Mouse (Mus musculus) olfactory bulb, adult 2 months (tissue): ENCODE data around the gene Etl4. TPM values are rescaled to one million over a fixed set of nuclear protein-coding genes. Genes with fewer than 3 reads are reported as not detected.

Experiments used
- H3K27ac ChIP-seq: fragments of 200-500 bp; 2 replicates; pipeline ENCODE4 v1.5.1; 2012; ENCODE audit warnings: low read depth, low read length; ENCODE audit not compliant: insufficient read depth
- H3K4me1 ChIP-seq: fragments of 200-500 bp; 2 replicates; pipeline ENCODE4 v1.6.1; 2012; ENCODE audit warnings: low read length; ENCODE audit not compliant: control insufficient read depth, insufficient read depth
- H3K4me3 ChIP-seq: fragments of 200-500 bp; 2 replicates; pipeline ENCODE4 v1.5.1; 2012; ENCODE audit warnings: mild to moderate bottlenecking, low read depth, low read length, moderate library complexity; ENCODE audit not compliant: insufficient read depth
- CTCF ChIP-seq: fragments of 200-500 bp; IDR thresholded peaks from 2 replicates; pipeline ENCODE4 v1.5.1; 2012; ENCODE audit warnings: low read depth, mild to moderate bottlenecking, low read length, moderate library complexity; ENCODE audit not compliant: insufficient read depth
- POLR2A ChIP-seq: fragments of 200-500 bp; IDR thresholded peaks from 2 replicates; pipeline ENCODE4 v1.6.1; 2012; ENCODE audit warnings: mild to moderate bottlenecking, low read depth, low read length, moderate library complexity; ENCODE audit not compliant: insufficient read depth
- WGBS: fragments of 180-500 bp; shearing (Covaris S2); methylation state at CpG from one replicate; pipeline ENCODE4 v1.1.7; 2018; 5-methylcytosine and 5-hydroxymethylcytosine counted together
- polyA plus RNA-seq: library from polyadenylated mRNA; stranded (reverse); fragments of >200 nt; gene quantifications from 2 replicates; pipeline ENCODE4 v1.2.4, GENCODE M21; 2012; ENCODE audit warnings: low replicate concordance; ENCODE audit not compliant: missing spikeins, insufficient read depth, insufficient read length

The Etl4 gene
- polyA plus RNA-seq, 1 experiment: not detected

DNA sequence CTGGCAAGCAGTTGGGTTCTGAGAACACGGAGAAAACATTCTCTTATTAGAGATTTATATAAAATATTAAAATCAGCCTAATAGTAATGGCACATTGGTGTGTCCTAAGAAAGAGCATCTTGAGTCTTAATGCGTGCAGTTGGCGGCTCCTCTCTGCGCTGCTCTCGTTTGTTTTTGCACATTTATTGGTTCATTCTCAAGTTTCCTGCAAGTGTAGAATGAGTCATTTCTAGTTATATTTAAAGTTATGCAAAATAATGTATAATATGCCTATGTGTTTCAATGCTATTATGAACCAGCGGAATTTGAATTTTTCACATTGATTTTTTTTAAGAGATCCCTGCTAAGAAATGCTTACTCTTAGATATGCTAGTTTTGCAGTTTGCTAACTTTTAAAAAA lies 35.6 kb downstream of the Etl4 start:
- TF ChIP-seq POLR2A (no peak), CTCF (no peak)
- no peak overlapping the region for H3K4me3 ChIP-seq
- no peak overlapping the region for H3K27ac ChIP-seq
- 76% methylated on average over 6 of the region's 6 CpGs for WGBS
- no peaks in the 10 kb centered on the region for H3K4me1 ChIP-seq

DNA sequence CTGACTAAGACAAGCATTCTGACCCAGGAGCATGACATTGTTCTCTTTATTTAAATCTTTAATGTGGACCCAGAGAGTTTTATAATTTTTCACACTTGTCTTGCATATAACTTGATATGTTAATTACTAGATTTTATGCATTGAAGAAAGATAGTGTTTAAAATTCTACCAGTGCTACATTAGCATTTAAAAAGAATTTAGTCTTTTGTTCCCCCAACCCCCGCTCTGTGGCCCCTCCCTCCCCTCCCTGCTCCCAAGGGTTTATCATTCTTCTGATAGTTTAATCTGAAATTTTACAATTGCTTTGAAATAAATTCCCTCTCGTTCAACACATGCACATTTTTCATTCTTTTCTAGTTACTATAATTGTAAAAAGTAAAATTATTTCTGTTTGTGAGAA lies 43.4 kb downstream of the Etl4 start:
- H3K4me1 ChIP-seq: peaks cover 2% of the 10 kb centered on the region; the same call in 1 of the 2 replicates
- 46% methylated on average over 2 of the region's 2 CpGs for WGBS
- H3K4me3 ChIP-seq: no peak overlapping the region
- TF ChIP-seq POLR2A (no peak), CTCF (no peak)
- no peak overlapping the region for H3K27ac ChIP-seq

DNA sequence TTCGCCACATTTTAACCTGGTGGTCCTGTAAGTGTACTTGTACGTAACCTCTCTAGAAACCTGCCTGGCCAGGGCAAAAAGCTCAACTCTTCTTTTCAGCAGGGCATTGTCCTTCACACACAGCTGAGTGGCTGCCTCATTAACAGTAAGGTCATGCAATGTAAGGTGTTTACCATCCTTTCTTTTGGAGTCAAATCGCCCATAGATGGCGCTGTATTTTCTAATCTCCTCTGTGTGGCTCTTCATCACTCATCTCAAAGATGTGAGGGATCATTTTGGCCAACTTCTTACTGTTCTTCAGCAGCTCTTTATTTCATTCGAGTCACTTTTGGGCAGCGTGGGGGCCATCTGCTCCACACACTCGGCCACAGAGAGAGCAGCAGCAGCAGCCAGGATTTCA lies 56.9 kb downstream of the Etl4 start:
- 61% methylated on average over 7 of the region's 7 CpGs for WGBS
- TF ChIP-seq CTCF (no peak), POLR2A (no peak)
- Histone ChIP-seq H3K27ac (no peak overlapping the region), H3K4me1 (no peaks in the 10 kb centered on the region), H3K4me3 (no peak overlapping the region)

DNA sequence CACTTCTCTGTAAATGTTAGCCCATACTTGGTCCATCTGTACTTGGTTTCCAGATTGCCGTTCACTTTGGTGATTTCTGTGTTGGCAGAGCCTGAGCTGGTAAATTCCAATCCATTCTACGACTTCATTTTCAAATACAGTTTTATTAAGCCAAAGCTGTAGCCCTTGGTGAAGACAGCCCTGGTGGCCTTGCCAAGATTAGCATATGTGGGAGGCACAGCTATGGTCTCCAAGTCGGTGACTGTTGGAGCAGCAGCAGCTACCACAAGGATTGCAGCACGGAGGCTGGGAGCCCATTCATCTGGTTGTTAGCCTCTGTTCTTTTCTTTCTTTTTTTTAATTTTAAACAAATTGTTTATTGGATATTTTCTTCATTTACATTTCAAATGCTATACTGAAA lies 128.1 kb downstream of the Etl4 start:
- H3K4me1 ChIP-seq: no peaks in the 10 kb centered on the region
- H3K27ac ChIP-seq: no peak overlapping the region
- 78% methylated on average over 4 of the region's 4 CpGs for WGBS
- H3K4me3 ChIP-seq: no peak overlapping the region
- no peak for TF ChIP-seq POLR2A
- TF ChIP-seq CTCF: no peak

DNA sequence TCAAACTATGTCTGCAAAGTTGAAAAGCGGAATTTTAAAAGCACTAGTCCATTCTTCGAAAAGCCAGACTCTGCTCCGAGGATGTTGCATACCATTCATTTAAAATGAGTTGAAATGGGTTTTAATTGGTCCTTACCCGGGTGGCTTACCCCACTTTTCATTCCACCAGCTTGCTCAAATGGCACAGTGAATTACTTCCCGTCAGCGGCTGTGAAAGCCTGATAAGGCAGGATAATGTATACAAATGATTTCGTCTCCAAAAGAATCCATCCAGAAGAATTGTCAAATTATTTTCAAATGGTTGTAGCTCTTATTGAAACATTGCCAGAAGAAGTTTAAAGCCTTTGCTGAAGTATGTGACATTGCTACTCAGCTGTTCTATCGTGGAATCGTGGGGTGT lies 162.8 kb downstream of the Etl4 start:
- TF ChIP-seq CTCF: no peak
- TF ChIP-seq POLR2A: no peak
- Histone ChIP-seq H3K4me1 (no peaks in the 10 kb centered on the region), H3K4me3 (no peak overlapping the region), H3K27ac (no peak overlapping the region)
- WGBS: 36% methylated on average over 9 of the region's 9 CpGs

DNA sequence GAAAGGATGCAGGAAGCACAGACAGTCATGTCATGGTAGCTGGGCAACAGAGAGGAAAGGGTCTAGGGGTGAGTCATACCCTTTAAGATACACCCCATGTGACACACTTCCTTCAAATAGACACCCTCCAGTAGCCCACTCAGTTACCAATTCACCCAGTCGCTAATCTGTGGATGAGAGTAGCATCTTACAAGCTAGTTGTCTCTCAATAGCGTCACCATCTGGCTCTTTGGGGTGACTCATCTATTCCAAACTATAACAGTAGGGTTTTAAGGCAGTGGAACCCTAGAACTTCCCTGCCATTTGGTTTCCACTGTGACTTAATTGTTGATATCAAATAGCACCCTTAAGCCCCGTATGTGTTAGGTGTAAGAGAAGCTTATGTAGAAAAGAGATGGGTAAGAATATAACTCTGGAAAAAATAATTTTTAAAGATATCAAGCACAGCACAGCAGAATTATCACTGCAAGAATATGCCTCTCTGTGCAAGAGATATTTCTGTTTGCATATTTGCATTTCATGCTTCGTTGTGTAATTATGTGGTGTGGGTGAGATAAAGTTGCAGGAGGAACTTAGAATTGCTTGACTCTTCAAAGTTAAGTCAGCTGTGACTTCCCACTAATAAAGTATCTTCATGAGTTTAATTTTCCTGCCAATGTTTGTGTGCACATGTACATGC lies 166.7 kb downstream of the Etl4 start:
- TF ChIP-seq CTCF: no peak
- no peak for TF ChIP-seq POLR2A
- 50% methylated on average over 4 of the region's 4 CpGs for WGBS
- H3K4me1 ChIP-seq: no peaks in the 10 kb centered on the region
- H3K4me3 ChIP-seq: no peak overlapping the region
- no peak overlapping the region for H3K27ac ChIP-seq

DNA sequence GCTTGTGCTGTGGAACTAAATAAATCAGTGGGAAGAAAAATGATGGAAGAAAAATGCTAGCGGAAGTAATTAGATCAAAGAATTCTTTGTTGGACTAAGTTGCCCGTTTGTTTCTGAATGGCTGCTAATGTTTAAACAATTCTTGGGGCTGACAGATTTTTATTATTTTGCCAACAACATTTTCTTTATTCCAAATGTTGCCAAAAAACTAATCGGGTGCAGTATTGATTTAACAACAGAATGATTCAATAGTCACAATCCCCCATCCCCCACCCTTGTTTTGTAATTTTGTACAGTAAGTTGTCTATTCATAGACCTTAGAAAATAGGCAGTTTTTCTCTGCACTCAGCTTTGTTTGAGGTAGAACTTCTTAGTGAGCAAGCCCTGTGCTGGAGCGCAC lies 175.2 kb downstream of the Etl4 start:
- H3K4me1 ChIP-seq: no peaks in the 10 kb centered on the region
- no peak overlapping the region for H3K27ac ChIP-seq
- 53% methylated on average over 4 of the region's 4 CpGs for WGBS
- no peak overlapping the region for H3K4me3 ChIP-seq
- TF ChIP-seq POLR2A (no peak), CTCF (no peak)

DNA sequence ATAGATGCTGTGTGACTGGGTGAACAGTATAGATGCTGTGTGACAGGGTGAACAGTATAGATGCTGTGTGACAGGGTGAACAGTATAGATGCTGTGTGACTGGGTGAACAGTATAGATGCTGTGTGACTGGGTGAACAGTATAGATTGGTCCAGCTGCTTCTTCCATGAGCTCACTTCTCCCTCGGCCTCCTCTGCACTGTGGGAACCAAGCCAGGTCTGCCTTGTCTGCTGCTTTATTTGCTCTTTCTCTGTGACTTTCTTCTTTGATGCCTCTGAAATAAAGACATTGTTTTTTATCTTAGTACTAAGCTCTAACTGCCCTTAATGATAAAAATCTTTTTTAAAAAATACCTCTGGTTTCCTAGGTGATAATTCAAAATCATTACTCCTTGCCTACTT lies 195.9 kb downstream of the Etl4 start:
- Histone ChIP-seq H3K4me3 (no peak overlapping the region), H3K27ac (no peak overlapping the region), H3K4me1 (no peaks in the 10 kb centered on the region)
- TF ChIP-seq POLR2A (no peak), CTCF (no peak)
- 56% methylated on average over 1 of the region's 1 CpGs for WGBS

DNA sequence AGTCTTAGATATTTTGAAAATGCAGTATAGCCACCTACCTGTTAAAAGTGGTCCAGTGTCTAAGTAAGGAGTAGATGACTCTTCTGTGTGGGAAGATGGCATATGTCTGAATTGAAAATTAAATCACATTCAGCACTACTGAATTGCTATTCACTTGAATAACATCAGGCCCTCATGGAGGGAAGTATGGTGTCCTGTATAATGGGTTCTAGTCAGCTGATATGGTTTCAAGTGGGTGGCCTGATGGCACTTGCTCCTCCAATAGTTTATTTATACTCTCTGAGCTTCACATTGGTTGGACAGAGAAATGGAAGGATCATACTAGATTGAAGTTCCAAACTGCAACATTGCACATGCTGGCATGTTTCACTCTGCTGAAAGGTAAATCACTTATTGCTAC lies 202.1 kb downstream of the Etl4 start:
- Histone ChIP-seq H3K4me3 (no peak overlapping the region), H3K4me1 (no peaks in the 10 kb centered on the region), H3K27ac (no peak overlapping the region)
- TF ChIP-seq POLR2A (no peak), CTCF (no peak)

DNA sequence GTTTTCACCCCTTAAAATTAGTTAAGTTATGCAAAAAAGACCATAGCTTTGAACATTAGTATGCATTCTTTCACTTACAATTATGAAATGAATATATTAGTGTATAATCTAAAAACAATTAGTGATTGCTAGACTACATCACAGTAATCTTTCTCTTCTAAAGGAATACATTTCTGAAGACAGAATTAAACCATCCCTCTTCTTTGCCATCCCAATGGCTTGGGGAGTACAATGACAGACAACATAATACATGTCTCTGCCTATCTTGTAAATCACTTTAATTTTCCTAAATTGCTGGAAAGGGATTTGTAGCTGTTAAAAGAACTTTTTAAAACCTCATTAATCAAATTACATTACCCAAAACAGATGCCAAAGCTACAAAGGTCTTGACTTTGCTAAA lies 216.3 kb downstream of the Etl4 start:
- TF ChIP-seq POLR2A: no peak
- TF ChIP-seq CTCF: no peak
- Histone ChIP-seq H3K4me3 (no peak overlapping the region), H3K27ac (no peak overlapping the region), H3K4me1 (no peaks in the 10 kb centered on the region)
